Mouse (Mus musculus): ENCODE results near the gene Stpg2.

GRCm38 (mm10) chr3:139308078-139308809, 102.8 kb downstream of the Stpg2 start:
- no peak for TF ChIP-seq CTCF (IDR thresholded peaks at IDR 0.05; ENCODE audit: extremely low read depth, insufficient read depth, insufficient read length, insufficient replicate concordance)
- TF ChIP-seq POLR2A (IDR thresholded peaks at IDR 0.05; ENCODE audit: low read depth, low read length) = no peak
